Mouse (Mus musculus) yolk sac, embryonic 10.5 days (tissue): Measurements from ENCODE around the gene Col1a1.

ENCODE experiments used
- DNase-seq: peaks from one replicate; pipeline ENCODE4 v3.0.0-alpha.2; 2017; ENCODE audit warnings: low spot score

Gene Col1a1

GRCm38 (mm10) chr11:94936045-94936444 is at the start of gene Col1a1:
Gene Col1a1 (plus strand): TSS chr11:94936224.
- DNase-seq, result peak; percentile 79

- DNase-seq, result no peak
These were observed 44.9 kb upstream of the Col1a1 start for GRCm38 (mm10) chr11:94891155-94891554.

- no peak for DNase-seq
These were observed 39.2 kb upstream of the Col1a1 start for GRCm38 (mm10) chr11:94896753-94897376.

GRCm38 (mm10) chr11:94901231-94901630 is 34.8 kb upstream of the Col1a1 start:
- DNase-seq, result no peak

GRCm38 (mm10) chr11:94904306-94904705 is 31.7 kb upstream of the Col1a1 start:
- DNase-seq, result no peak

GRCm38 (mm10) chr11:94910971-94911370 is 25.1 kb upstream of the Col1a1 start:
- DNase-seq, result no peak

GRCm38 (mm10) chr11:94912568-94912967 is 23.5 kb upstream of the Col1a1 start:
- DNase-seq, result no peak

- no peak for DNase-seq
These were observed 22.5 kb upstream of the Col1a1 start for GRCm38 (mm10) chr11:94913302-94914090.

GRCm38 (mm10) chr11:94915675-94916403 is 20.2 kb upstream of the Col1a1 start:
- no peak for DNase-seq

- DNase-seq, result peak; percentile 36
These were observed 19.5 kb upstream of the Col1a1 start for GRCm38 (mm10) chr11:94916477-94916876.

GRCm38 (mm10) chr11:94917717-94918116 is 18.3 kb upstream of the Col1a1 start:
- DNase-seq, result no peak

- DNase-seq, result no peak
These were observed 15.0 kb upstream of the Col1a1 start for GRCm38 (mm10) chr11:94920996-94921401.

GRCm38 (mm10) chr11:94924977-94925376 is 11.0 kb upstream of the Col1a1 start:
- no peak for DNase-seq

GRCm38 (mm10) chr11:94926431-94926830 is 9.6 kb upstream of the Col1a1 start:
- DNase-seq, result no peak

GRCm38 (mm10) chr11:94927771-94928291 is 8.2 kb upstream of the Col1a1 start:
- DNase-seq, result peak; percentile 54

- peak; percentile 92 for DNase-seq
These were observed 7.2 kb upstream of the Col1a1 start for GRCm38 (mm10) chr11:94928820-94929219.

- DNase-seq, result peak; percentile 19
These were observed 6.4 kb upstream of the Col1a1 start for GRCm38 (mm10) chr11:94929599-94929998.

- peak; percentile 13 for DNase-seq
These were observed 5.9 kb upstream of the Col1a1 start for GRCm38 (mm10) chr11:94930151-94930550.

GRCm38 (mm10) chr11:94933584-94933983 is 2.4 kb upstream of the Col1a1 start:
- peak; percentile 59 for DNase-seq

GRCm38 (mm10) chr11:94934526-94934925 is 1.5 kb upstream of the Col1a1 start:
- DNase-seq, result peak; percentile 49

- peak; percentile 88 for DNase-seq
These were observed 849 bp downstream of the Col1a1 start for GRCm38 (mm10) chr11:94936851-94937295.

GRCm38 (mm10) chr11:94937335-94937781 is 1.3 kb downstream of the Col1a1 start:
- no peak for DNase-seq
